Mouse (Mus musculus) embryonic facial prominence, embryonic 11.5 days (tissue): ENCODE results near the gene Btg2. TPM values are rescaled to one million over a fixed set of nuclear protein-coding genes. Genes with fewer than 3 reads are reported as not detected.

Experiments used
- ATAC-seq: fragments of 200-750 bp; cut with Nextera tagmentation; replicated peaks from 2 replicates; pipeline ENCODE4 v1.8.0; 2017; ENCODE audit warnings: low read depth; ENCODE audit not compliant: insufficient number of reproducible peaks, low FRiP score, low TSS enrichment
- DNase-seq: peaks from one replicate; pipeline ENCODE4 v3.0.0-alpha.2; 2015; ENCODE audit warnings: low spot score
- H3K27ac ChIP-seq: fragments of 300-500 bp; sonication (generic); replicated peaks from 2 replicates; pipeline ENCODE4 v1.5.1; 2014; ENCODE audit warnings: mild to moderate bottlenecking, low read depth, low read length, control low read depth
- H3K27me3 ChIP-seq: fragments of 300-500 bp; sonication (generic); 2 replicates; pipeline ENCODE4 v1.6.1; 2014; ENCODE audit warnings: mild to moderate bottlenecking, low read length, moderate library complexity, mixed read lengths; ENCODE audit not compliant: control insufficient read depth, insufficient read depth
- H3K36me3 ChIP-seq: fragments of 300-500 bp; sonication (generic); replicated peaks from 2 replicates; pipeline ENCODE4 v1.6.1; 2014; ENCODE audit warnings: low read depth, mild to moderate bottlenecking, low read length, moderate library complexity, mixed read lengths; ENCODE audit not compliant: control insufficient read depth, insufficient read depth
- H3K4me1 ChIP-seq: fragments of 300-500 bp; sonication (generic); 2 replicates; pipeline ENCODE4 v1.6.1; 2014; ENCODE audit warnings: low read length, mixed read lengths; ENCODE audit not compliant: control insufficient read depth, insufficient read depth
- H3K4me2 ChIP-seq: fragments of 300-500 bp; sonication (generic); 2 replicates; pipeline ENCODE4 v1.6.1; 2014; ENCODE audit warnings: low read depth, mild to moderate bottlenecking, control low read depth, low read length, moderate library complexity
- H3K4me3 ChIP-seq: fragments of 300-500 bp; sonication (generic); 2 replicates; pipeline ENCODE4 v1.5.1; 2014; ENCODE audit warnings: low read depth, low read length, control low read depth
- H3K9ac ChIP-seq: fragments of 300-500 bp; sonication (generic); replicated peaks from 2 replicates; pipeline ENCODE4 v1.6.1; 2014; ENCODE audit warnings: mild to moderate bottlenecking, control low read depth, low read length
- H3K9me3 ChIP-seq: fragments of 300-500 bp; sonication (generic); replicated peaks from 2 replicates; pipeline ENCODE4 v1.6.1; 2016; ENCODE audit warnings: mild to moderate bottlenecking, low read length, inconsistent platforms, mixed read lengths; ENCODE audit not compliant: control insufficient read depth
- WGBS: fragments of 180-500 bp; shearing (Covaris S2); extraction: QIAGEN DNeasy Blood & Tissue Kit; methylation state at CpG from one replicate; pipeline ENCODE4 v1.1.7; 2014; 5-methylcytosine and 5-hydroxymethylcytosine counted together
- polyA plus RNA-seq: library from polyadenylated mRNA; unstranded; fragments of >200 nt; fragmentation: Nextera tagmentation; extraction: Ambion mirVana; gene quantifications from 2 replicates; pipeline ENCODE4 v1.2.1, GENCODE M21; 2014

The Btg2 gene
- polyA plus RNA-seq, 1 experiment from 2014 or later, result 38.9 TPM

- Histone ChIP-seq H3K4me1 (no peaks in the 10 kb centered on the region), H3K9me3 (no peaks in the 10 kb centered on the region), H3K9ac (no peak within 1 kb of the TSS), H3K27ac (no peak within 1 kb of the TSS), H3K27me3 (no peaks in the 10 kb centered on the region), H3K4me3 (no peak within 1 kb of the TSS), H3K4me2 (no peak within 1 kb of the TSS), H3K36me3 (no peaks in the 10 kb centered on the region)
- WGBS, result 78% methylated on average over 4 of the region's 4 CpGs
- ATAC-seq (no peak), DNase-seq (no peak)
These were observed 32.1 kb upstream of the Btg2 start, which contains the start of gene Chit1 for GRCm38 (mm10) chr1:134110979-134111378. TSS of gene Chit1 (plus strand) at chr1:134111242.

GRCm38 (mm10) chr1:134110449-134110848 is 31.5 kb upstream of the Btg2 start:
- Histone ChIP-seq H3K9ac (no peak overlapping the region), H3K4me1 (no peaks in the 10 kb centered on the region), H3K9me3 (no peaks in the 10 kb centered on the region), H3K36me3 (no peaks in the 10 kb centered on the region), H3K27ac (no peak overlapping the region), H3K4me2 (no peak overlapping the region), H3K4me3 (no peak overlapping the region), H3K27me3 (no peaks in the 10 kb centered on the region)
- DNase-seq (no peak), ATAC-seq (no peak)
- WGBS, result 86% methylated on average over 5 of the region's 5 CpGs

- H3K9ac ChIP-seq, result no peak overlapping the region
- 84% methylated on average over 3 of the region's 3 CpGs for WGBS
- H3K9me3 ChIP-seq, result no peaks in the 10 kb centered on the region
These were observed 31.1 kb upstream of the Btg2 start for GRCm38 (mm10) chr1:134110015-134110414.

GRCm38 (mm10) chr1:134107777-134108176 is 28.9 kb upstream of the Btg2 start:
- Histone ChIP-seq H3K4me3 (no peak overlapping the region), H3K27ac (no peak overlapping the region), H3K36me3 (no peaks in the 10 kb centered on the region), H3K9me3 (no peaks in the 10 kb centered on the region), H3K9ac (no peak overlapping the region), H3K4me2 (no peak overlapping the region), H3K27me3 (no peaks in the 10 kb centered on the region), H3K4me1 (no peaks in the 10 kb centered on the region)
- WGBS, result 86% methylated on average over 7 of the region's 7 CpGs
- no peak for DNase-seq
- ATAC-seq, result no peak

More at GRCm38 (mm10) chr1:134110015-134110414, 31.1 kb upstream of the Btg2 start:
- Histone ChIP-seq H3K27ac (no peak overlapping the region), H3K27me3 (no peaks in the 10 kb centered on the region), H3K4me1 (no peaks in the 10 kb centered on the region), H3K4me3 (no peak overlapping the region), H3K4me2 (no peak overlapping the region), H3K36me3 (no peaks in the 10 kb centered on the region)
- ATAC-seq (no peak), DNase-seq (peak; percentile 33)

GRCm38 (mm10) chr1:134106719-134107118 is 27.8 kb upstream of the Btg2 start:
- DNase-seq, result peak; percentile 76
- 11% methylated on average over 5 of the region's 5 CpGs for WGBS
- H3K27ac ChIP-seq, result no peak overlapping the region
- H3K4me3 ChIP-seq, result no peak overlapping the region
- H3K27me3 ChIP-seq, result no peaks in the 10 kb centered on the region
- H3K36me3 ChIP-seq, result no peaks in the 10 kb centered on the region
- no peaks in the 10 kb centered on the region for H3K4me1 ChIP-seq
- H3K9me3 ChIP-seq, result no peaks in the 10 kb centered on the region
- ATAC-seq, result no peak
- no peak overlapping the region for H3K4me2 ChIP-seq
- H3K9ac ChIP-seq, result no peak overlapping the region

GRCm38 (mm10) chr1:134105764-134106430 is 27.0 kb upstream of the Btg2 start:
- Histone ChIP-seq H3K36me3 (no peaks in the 10 kb centered on the region), H3K27me3 (no peaks in the 10 kb centered on the region), H3K4me1 (no peaks in the 10 kb centered on the region), H3K9me3 (no peaks in the 10 kb centered on the region), H3K4me3 (no peak overlapping the region), H3K4me2 (no peak overlapping the region), H3K27ac (no peak overlapping the region), H3K9ac (no peak overlapping the region)
- 51% methylated on average over 3 of the region's 3 CpGs for WGBS
- DNase-seq, result no peak
- no peak for ATAC-seq

GRCm38 (mm10) chr1:134105043-134105763 is 26.3 kb upstream of the Btg2 start:
- no peaks in the 10 kb centered on the region for H3K4me1 ChIP-seq
- no peaks in the 10 kb centered on the region for H3K9me3 ChIP-seq
- DNase-seq (no peak), ATAC-seq (no peak)
- H3K4me2 ChIP-seq, result no peak overlapping the region
- no peak overlapping the region for H3K4me3 ChIP-seq
- no peak overlapping the region for H3K9ac ChIP-seq
- H3K36me3 ChIP-seq, result no peaks in the 10 kb centered on the region
- WGBS, result 81% methylated on average over 9 of the region's 11 CpGs
- H3K27ac ChIP-seq, result no peak overlapping the region
- H3K27me3 ChIP-seq, result no peaks in the 10 kb centered on the region

- peaks cover 3% of the 10 kb centered on the region; the same call in 1 of the 2 replicates for H3K4me1 ChIP-seq
- H3K27me3 ChIP-seq, result no peaks in the 10 kb centered on the region
- H3K9ac ChIP-seq, result no peak overlapping the region
- H3K4me3 ChIP-seq, result no peak overlapping the region
- DNase-seq (no peak), ATAC-seq (no peak)
- H3K27ac ChIP-seq, result no peak overlapping the region
- no peak overlapping the region for H3K4me2 ChIP-seq
- 73% methylated on average over 5 of the region's 5 CpGs for WGBS
- no peaks in the 10 kb centered on the region for H3K36me3 ChIP-seq
- H3K9me3 ChIP-seq, result no peaks in the 10 kb centered on the region
These were observed 24.9 kb upstream of the Btg2 start for GRCm38 (mm10) chr1:134103861-134104260.
